Mouse (Mus musculus) kidney, adult 9 months (tissue): ENCODE measurements at regions not wholly inside any gene's neighbourhood (a gene's known extent, or its start where the extent isn't known, plus 50 kb on each side); places are given as distances from the start of the nearest gene placed in this dataset.

Experiments used
- DNase-seq: peaks from one replicate; pipeline ENCODE4 v3.0.0; 2022

DNA sequence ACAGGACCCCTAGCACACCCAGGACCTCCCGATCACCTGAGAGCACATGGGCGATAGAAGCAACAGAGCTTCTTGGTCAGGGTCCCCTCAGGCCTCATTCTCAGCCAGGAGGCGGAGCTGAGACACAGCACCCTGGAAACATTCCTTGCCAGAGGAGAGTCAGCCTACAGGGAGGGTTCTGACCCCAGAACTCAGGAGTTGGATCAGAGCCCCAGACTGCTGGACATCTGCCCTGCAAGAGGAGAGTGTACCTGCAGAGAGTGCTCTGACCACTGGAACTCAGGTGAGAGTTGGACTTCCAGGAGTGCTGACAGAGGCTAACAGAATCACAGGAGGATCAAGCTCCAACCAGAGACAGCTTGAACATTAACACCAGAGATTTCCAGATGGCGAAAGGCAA, 76.1 kb downstream of the Gpr85 start:
- peak; percentile 83 for DNase-seq

DNA sequence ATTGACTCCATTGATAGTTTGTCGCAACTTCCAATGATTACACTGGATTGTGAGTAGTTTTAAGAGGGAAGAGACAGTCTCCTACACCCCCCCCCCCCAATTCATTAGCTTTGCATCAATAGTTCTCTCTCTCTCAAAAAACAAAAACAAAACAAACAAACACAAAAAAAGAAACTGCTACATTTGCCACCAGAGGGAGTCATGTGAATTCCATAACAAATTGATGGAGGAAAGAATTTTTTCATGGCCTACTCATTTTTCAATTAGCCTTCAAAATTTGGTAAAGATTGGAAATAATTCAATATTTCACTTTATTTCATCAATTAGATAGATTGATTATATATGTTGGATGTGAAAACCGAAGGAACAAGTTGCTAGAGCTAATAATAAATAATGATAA, 80.3 kb downstream of the Gpr85 start:
- no peak for DNase-seq

DNA sequence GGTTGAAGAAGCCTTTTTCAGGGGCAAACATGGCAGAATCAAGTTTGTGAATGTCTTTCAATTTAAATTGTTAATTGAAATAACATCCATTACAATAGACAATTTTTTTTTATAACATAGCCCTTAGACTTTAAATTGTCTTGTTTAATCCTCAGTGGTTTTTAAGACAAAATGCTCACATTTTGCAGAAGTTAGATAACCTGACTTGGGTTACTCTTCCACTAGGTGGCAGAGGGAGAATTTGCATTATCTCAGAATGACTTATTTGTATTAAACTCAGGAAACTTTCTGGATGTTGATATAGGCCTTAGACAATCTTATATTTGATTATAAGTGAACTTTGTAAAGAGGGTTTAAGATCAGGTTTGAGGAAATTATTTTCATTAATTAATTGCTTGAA, 80.8 kb downstream of the Gpr85 start:
- DNase-seq, result peak; percentile 20

DNA sequence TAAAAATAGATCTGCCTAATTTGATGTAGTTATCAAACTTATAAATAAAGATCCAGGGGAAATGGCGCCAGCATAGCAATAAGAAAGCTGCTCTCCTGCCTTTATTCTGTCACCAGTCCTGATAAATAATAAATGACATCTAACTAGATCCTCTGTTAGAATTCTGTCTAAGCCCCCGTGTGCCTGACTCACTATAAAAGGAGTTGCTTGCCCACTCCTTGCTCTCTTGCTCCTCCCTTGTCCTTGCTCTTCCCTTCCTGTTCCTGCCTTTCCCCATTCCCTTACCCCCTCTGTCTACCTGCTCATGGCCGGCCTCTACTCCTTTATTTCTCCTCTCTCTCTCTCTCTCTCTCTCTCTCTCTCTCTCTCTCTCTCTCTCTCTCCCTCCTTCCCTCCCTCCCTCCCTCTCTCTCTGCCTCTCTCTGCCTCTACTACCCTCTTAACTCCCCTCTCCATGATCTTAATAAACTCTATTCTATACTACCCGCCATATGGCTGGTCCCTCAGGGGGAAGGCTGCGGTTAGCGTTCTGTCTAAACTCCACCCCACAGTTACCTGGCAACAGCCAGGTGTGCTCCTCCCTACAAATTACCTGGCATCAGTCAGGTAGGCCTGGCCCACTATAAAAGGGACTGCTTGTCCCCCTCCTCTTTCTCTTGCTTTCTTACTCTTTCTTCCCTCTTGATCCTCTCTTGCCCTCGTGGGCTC, 71.3 kb upstream of the Bmt2 start:
- no peak for DNase-seq

DNA sequence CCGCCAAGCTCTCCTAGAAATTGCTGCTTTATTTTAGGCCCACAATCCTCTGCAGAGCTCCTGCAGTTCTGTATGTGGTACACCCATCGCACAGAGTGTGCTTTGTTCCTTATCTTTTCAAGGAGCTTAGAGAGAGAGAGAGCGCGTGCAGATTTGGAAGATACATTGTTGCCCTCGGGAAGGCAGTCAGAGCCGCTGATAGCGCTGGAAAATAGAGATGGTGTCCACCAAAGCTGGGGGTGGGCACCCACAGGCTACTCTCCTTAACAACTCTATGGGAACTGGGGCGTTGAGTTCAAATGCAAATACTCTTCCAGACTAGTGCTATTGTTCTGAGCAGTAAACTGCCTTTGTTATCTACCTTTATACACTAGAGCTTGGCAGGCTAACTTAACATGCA, 70.2 kb upstream of the Bmt2 start:
- DNase-seq, result no peak

DNA sequence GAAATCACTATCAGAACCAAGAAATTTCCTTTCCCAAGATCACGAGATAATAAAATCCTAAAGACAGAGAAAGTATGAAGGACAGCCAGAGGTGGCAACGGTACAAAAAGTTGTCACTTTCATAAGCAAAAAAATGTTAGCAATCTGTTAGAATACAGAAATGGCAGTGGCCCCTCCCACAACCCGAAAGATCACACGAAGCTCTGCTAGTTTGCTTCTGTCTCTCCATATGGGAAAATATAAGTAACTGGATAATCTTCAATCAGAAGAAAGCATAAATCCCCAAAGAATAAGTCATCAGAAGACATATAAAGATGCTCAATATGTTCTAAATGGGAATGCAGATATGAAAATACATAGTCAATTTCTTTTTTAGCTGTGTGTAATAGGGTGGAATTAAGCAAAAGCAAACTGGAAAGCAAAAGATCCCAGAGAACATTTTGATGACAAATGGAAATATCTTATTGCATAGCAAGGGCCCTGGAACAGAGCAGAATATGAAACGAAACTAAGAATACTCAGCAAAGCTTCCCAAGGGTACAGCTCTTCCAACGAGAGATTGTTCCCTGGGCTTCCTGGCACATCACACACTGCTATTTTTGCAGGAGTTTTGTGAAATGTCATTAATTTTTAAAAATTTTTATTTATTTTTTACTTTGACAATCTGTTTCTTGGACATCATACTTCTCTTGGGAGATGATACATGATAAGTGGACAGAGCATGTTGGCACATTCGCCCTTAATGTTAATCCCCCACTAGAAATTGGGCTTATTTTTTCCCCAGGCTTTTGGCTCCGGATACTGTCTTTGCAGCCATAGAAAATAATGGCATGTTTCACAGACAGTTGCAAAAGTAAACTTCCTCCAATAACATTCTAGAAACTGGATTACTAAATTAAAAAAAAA, 69.1 kb upstream of the Bmt2 start:
- no peak for DNase-seq
